Comparison of ENCODE assay signal across 9 mouse cellular contexts in the genomic region with DNA sequence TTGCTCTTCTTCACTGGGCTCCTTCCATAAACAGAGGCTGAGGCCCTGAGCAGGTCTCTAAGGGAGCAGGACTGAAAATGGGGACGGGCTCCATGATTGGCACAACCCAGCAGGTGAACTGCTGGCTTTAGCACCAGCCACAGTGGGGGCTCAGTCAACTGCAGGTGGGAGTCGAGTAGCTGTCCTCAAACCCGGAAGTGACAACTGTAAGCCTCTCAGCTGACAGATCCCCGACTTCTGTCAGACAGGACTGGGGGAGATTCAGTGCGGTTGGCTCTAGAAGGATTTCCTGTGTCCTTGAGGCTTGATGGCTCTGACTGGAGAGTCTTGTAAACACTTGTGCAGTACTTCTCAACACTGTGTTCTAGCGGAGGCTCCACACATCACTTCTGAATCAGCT.
DNase-seq lines count a peak whose midpoint lies in the region; ATAC-seq and TF ChIP-seq lines count a peak whose summit lies in the region.
"Had no signal": no experiment of that assay in that cellular context is flagged by ENCODE, and none has a peak within 500 bp of the region (broad histone marks: within the 10 kb centered on the region; RNA-seq: fewer than 3 reads in every experiment).

No protein-coding gene starts in this region.

- H3K27me3 ChIP-seq in cerebellum, adult 2 months (ENCODE audit: control insufficient read depth, insufficient read depth, low read length), result no peaks in the 10 kb centered on the region
- H3K27me3 ChIP-seq: neural tube, embryonic 13.5 days had no signal

- H3K4me1 ChIP-seq in olfactory bulb, adult 2 months (ENCODE audit: control insufficient read depth, insufficient read depth, low read length), result peaks cover 12% of the 10 kb centered on the region
- H3K4me1 ChIP-seq in cerebellum, adult 2 months (ENCODE audit: control insufficient read depth, insufficient read depth, low read length), result no peaks in the 10 kb centered on the region
- H3K4me1 ChIP-seq: neural tube, embryonic 13.5 days had no signal

- peak overlapping the region; percentile 16; the same call in 1 of the 2 replicates for H3K4me3 ChIP-seq in gastrocnemius, adult 2 months
- H3K4me3 ChIP-seq in olfactory bulb, adult 2 months (ENCODE audit: insufficient read depth, low read depth, low read length), result no peak overlapping the region
- H3K4me3 ChIP-seq in cerebellum, adult 2 months (replicated peaks; ENCODE audit: insufficient read depth, low read depth, low read length), result no peak overlapping the region
- H3K4me3 ChIP-seq: neural tube, embryonic 13.5 days had no signal

- no peak overlapping the region for H3K27ac ChIP-seq in gastrocnemius, adult 2 months
- peak overlapping the region; percentile 72 for H3K27ac ChIP-seq in olfactory bulb, adult 2 months (ENCODE audit: insufficient read depth, low read depth, low read length)
- no peak overlapping the region for H3K27ac ChIP-seq in cerebellum, adult 2 months (ENCODE audit: insufficient read depth, low read length)
- H3K27ac ChIP-seq: neural tube, embryonic 13.5 days had no signal

- WGBS in olfactory bulb, adult 2 months, result 36% methylated on average over 6 of the region's 6 CpGs
- WGBS in cerebellum, adult 2 months, result 16% methylated on average over 6 of the region's 6 CpGs

- TF ChIP-seq POLR2A in olfactory bulb, adult 2 months (IDR thresholded peaks at IDR 0.05; ENCODE audit: insufficient read depth, low read depth, low read length), result no peak
- TF ChIP-seq POLR2A in cerebellum, adult 2 months (IDR thresholded peaks at IDR 0.05; ENCODE audit: borderline replicate concordance, insufficient read depth, low read length), result no peak

- intact Hi-C loops in gastrocnemius, adult 2 months (cut with DNase I), result no loop called here
- intact Hi-C loops in gastrocnemius, postnatal 14 days (cut with DNase I; ENCODE audit: low total_unique reads), result no loop called here

- peak; percentile 77 for ATAC-seq in CD4-positive, CD25-positive, alpha-beta regulatory T cell, adult 4 months
- ATAC-seq in inflammation-experienced regulatory T-cells, adult 6 months, result peak; percentile 74

- TF ChIP-seq CTCF in gastrocnemius, adult 2 months (IDR thresholded peaks at IDR 0.05), result no peak
- no peak for TF ChIP-seq CTCF in olfactory bulb, adult 2 months (IDR thresholded peaks at IDR 0.05; ENCODE audit: insufficient read depth, low read depth, low read length)
- TF ChIP-seq CTCF in cerebellum, adult 2 months (IDR thresholded peaks at IDR 0.05; ENCODE audit: borderline replicate concordance, insufficient read depth, low read depth, low read length), result no peak

- no peak for DNase-seq in gastrocnemius, adult 2 months
- no peak for DNase-seq in gastrocnemius, postnatal 14 days
- DNase-seq in cerebellum, adult 2 months, result no peak
- DNase-seq in testis, postnatal 14 days (ENCODE audit: low spot score), result no peak
- no peak for DNase-seq in cerebellum, adult 8-10 months
